Mouse (Mus musculus): ENCODE results near the gene Trabd2b.

Trabd2b gene

DNA sequence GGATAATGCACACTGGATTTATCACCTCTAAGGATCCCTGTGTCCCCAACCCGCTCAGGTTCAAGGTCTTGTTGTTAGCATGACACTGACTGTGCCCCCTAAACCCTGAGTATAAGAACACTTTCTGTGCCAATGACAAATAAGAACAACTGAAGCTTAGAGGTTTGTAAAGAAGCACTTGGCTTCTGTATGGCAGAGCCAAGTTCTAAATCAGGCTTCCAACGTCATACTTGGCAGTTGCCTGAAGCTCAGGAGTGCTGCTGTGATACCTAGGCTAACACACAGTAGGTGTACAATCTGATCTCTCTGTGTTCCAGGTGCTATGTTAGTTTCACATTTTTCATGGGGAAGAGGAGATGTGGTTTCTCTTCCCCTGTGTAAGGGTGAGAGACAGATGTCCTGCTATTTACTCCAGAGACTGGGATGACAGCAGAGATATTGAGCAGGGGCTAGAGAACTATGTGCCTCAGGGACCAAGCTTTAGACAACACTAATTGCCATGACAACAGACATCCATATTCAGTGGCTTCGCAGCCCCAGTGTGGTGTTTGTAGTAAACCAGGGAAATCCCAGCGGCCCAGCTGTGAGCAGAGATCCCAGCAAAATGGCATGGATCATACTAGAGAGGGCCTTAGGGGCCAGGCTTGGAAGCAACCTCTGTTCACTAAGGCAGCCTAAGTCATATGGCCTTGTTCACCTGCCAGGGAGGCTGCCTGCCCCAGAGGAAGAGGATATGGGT lies 89.3 kb downstream of the Trabd2b start:
- peak; percentile 63 for DNase-seq (ENCODE audit: low spot score)

DNA sequence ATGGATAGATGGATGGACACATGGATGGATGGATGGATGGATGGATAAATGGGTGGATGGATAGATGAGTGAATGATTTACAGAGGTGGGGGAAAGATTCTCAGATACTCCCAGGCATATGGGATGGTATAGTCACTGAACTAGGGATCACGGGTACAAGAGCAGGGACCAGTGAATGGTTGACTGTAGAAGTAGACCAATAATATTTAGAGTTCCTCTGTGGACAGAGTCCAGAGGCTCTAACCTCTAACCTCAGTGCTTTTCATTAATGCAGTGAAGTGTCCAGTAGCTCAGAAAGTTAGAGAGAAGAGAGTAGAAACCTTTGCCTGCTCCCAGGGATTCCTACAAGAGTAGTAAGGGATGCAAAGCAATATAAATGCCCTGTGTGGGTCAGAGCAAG lies 93.1 kb downstream of the Trabd2b start:
- no peak for DNase-seq (ENCODE audit: low spot score)

DNA sequence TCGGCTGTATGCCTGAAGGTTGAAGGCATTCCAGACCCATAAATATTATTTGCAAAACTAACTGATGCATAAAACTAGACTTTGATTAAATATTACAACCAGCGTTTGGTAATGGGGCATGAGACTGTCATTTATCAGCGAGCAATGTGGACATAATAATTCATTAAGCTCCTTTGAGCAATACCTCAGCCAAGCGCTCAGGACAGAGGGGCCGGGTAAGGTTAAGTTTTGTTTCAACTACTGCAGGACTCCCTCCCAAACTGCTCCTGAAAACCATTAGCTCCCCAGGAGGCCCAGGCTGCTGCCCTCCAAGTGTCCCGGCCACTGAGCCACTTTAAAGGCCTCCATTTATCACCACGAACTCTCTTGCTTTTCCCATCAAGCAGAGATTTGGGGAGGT lies 93.8 kb downstream of the Trabd2b start:
- no peak for DNase-seq (ENCODE audit: low spot score)

DNA sequence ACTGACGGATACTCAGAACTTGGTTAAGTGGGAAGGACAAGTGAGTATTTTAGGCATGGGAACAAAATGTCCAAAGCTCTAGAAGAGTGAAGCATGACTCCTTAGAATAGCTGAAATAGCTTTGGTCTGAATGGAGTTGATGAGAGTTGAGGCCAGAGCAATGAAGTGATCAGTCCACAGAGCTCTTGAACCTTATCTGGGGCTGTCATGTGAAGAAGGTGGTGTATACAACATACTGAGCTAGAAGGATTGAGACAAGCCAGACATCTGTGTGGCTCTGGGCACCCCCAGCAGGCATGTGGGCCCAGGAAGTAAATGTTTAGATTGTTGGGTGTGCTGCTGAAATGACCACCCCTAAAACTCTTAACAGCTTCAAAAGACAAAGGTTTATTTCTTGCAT lies 94.5 kb downstream of the Trabd2b start:
- no peak for DNase-seq (ENCODE audit: low spot score)

DNA sequence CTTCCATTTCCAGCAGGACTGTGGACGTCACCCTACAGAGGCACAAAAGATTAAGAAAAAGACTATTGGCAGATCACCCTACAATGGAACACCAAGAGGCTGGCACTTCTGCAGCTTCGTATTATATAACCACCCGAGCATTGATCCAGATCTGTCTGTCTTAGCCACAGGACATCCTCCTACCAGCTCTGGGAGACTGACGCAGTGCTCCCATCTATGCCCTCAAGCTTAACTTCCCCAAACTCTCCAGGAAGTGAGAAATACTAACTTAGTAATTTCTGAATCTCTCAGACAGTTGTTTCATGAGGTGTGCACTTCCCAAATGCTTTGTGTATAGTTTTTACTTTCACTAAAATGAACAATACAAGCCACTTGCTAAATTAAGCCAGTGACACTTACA lies 95.1 kb downstream of the Trabd2b start:
- DNase-seq (ENCODE audit: low spot score) = no peak

DNA sequence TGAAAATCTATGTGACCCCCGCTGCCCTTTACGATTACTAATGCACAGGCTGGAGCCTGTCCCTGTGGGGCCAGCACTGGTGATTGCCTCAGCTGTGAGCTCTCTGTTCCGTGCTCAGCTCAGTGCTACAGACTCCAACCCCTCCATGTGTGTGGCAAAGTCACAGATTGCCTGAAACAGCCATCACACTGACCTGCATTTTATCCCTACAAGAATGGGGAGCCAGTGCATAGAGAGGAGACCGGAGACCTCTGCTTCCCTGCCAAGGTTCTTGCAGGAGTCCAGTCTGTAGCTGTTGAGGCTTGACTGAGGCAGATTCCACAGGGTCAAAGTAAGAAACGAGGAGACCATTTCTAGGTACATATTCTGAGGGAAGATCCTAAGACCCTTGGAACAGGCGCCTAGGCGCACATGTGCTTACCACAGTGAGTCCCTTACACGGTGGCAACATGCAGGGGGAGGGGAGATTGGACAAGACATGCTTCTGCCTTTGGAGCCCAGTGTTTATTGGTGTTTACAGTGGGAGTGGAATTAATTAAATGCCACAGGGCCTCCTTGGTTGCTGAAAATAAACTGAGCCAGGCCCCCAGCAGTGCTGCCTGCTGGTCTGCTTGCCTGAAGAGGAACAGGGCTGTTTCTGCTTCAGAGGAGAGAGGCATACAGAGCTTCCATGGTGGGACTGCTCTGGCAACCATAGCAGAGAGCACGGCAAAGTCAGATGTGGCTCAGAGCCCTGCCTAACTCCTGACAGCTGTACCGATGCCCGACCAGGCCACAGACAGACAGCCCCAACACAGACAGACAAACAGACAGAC lies 97.9 kb downstream of the Trabd2b start:
- no peak for DNase-seq (ENCODE audit: low spot score)

DNA sequence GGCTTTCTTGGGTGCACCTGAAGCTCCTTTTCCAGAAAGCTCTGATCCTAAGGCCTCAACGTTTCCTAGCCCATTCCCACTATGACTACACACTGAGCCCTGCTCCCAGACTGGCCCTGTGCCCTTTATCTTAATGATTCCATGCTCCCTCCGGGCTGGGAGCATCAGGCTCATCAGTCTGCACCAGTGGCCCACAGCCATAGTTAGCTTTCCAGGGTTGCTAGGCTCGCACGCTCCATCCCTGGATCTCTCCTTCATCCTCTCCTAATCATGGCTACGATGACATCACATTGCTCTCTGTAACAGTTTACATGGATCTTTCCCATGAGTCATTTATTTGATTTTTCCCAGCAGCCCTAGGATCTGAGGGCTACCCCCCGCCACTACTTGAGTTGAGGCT lies 103.1 kb downstream of the Trabd2b start:
- DNase-seq (ENCODE audit: low spot score) = no peak

DNA sequence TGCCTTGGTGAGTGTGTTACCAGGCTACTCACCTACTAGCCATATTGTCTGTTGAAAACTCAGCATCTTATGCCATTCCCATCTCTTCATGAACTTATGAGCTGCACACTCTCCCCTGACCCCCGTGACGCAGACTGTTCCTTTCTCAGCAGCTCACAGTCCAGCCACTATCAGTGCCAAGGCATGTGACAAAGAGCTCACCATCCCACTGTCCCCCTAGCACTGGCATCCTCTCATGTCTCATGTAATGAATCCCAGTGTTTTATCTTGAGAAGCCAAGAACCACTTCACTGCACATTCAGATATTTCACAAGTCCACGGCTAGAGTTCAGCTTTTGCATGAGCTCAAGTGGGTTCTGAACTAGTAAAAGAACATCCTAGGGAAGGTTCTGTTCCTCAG lies 105.1 kb downstream of the Trabd2b start:
- no peak for DNase-seq (ENCODE audit: low spot score)

DNA sequence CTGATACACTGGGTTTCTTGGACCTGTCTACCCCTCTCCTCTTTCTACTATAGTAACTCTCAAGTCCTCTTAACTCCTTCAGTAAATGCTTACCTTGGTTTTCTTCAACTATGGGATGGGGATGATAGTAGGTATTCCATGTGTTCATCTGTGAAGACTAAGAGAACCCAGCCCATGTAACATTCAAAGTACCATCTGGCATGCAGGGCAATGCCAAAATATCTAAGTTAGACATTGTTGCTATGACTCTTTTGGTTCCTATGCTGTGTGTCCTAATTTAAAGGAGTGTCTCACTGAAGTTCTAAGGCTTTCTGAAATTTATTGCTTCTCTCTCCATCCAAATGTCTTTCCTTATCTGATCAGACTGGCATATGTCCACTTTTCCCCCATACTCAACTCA lies 106.6 kb downstream of the Trabd2b start:
- no peak for DNase-seq (ENCODE audit: low spot score)

DNA sequence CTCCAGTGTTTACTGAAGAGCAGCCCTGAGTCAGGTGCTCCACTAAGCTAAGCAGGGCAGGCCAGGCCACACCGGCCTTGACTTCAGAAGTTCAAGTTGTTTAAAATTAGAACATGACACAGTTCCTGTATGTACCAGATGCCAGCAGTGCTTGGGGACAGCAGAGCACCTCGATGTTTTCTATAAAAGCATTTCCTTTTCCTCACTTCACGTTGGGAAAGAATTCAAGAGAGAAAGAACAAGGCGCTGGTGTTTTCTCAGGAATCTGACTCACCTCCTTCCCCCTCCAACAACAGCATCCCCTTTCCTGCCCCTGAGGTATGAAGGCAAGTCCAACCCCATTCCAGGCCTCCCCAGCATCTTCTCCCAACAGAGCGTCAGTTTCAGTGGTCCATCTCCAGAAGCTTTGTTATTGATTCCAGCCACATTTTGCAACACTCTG lies 108.8 kb downstream of the Trabd2b start:
- DNase-seq (ENCODE audit: low spot score) = no peak

DNA sequence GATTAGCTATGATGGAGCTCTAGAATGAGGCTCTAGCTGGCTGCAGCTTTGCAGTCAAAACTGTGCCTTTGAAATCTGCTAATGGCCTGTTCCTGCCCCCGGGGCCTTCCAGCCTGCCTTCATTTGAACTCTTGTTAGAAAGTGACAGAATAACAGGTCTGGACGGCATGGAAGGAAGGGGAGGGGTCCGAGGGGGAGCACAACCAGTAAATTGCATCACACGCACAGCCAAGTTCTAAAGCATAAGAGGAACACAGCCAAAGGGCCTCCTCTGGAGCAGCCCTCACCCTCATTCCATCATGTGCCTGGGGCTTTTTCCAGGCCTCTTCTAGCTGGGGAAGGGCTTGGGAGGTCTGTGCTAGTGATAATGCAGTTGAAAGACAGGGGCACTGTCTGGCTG lies 110.1 kb downstream of the Trabd2b start:
- DNase-seq (ENCODE audit: low spot score) = no peak

DNA sequence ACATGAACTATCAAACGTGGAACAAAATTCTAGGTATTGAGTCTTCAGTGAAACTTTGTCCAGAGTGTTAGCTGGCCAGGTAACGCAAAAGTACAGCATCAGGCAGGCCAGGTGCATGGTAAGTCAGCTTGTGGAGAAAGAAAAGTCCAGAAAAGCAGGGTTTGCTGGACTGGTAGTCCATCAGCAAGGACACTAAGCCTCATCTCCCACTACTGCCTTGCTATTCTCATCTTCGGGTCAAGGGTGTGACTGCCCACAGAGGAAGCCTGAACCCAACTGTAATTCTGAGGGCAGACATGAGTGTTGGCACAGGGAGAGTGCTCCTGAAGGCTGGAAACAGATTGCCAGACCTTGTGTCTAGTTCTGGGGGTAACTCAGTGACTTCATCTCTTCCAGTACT lies 111.5 kb downstream of the Trabd2b start:
- no peak for DNase-seq (ENCODE audit: low spot score)

DNA sequence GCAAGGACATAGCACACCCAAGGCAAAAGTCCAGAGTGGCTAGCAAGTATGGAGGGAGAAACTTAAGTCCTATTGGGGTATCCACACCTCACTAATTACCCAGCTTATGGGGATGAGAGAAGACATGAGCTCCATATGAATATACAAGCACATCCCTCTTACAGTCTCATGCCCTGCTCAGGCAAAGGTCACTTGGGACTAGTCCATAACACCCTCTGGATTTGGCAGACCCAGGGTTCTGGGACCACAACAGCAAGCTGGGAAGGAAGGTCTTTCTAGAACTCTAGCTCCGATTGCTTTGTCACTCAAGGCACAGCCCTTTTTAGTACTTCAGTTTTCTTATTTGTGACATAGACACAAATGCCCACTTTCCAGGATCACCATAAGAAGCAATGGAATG lies 112.0 kb downstream of the Trabd2b start:
- DNase-seq (ENCODE audit: low spot score) = no peak

DNA sequence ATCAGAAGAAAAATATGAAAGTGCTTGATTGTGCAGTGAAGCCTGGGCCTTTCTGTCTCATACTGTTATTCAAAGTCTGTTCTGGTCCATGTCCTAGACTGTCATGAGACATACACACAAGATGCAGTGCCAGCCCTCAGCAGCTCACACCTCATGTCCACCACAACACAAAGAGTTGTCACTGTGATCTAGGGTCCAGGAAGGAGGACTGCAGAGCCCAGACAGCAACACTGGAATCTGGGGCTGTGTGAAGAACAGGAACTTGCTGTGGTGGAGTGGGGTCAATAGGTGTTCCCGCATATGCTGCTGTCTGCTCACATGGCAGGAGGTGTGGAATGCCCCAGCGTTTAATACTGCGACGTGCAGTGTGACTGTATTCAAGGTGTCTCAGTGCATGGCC lies 112.8 kb downstream of the Trabd2b start:
- no peak for DNase-seq (ENCODE audit: low spot score)

DNA sequence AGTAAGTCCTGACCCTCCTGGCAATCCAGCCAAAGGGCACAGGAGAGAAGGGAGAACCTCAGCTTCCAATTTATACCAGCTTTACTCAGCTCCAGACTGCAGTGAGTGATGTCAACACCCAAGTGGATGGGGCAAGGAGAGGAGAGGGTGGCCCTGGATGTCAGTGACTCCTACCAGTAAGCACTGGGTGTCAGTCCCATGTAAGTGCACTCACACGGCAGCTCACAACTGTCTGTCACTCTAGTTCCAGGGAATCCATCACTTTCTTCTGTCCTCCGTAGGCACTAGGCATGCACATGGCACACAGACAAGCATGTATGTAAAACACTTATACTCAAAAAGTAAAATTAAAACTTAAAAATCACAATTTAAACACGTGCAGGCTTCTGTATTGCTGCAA lies 113.4 kb downstream of the Trabd2b start:
- DNase-seq (ENCODE audit: low spot score) = no peak

DNA sequence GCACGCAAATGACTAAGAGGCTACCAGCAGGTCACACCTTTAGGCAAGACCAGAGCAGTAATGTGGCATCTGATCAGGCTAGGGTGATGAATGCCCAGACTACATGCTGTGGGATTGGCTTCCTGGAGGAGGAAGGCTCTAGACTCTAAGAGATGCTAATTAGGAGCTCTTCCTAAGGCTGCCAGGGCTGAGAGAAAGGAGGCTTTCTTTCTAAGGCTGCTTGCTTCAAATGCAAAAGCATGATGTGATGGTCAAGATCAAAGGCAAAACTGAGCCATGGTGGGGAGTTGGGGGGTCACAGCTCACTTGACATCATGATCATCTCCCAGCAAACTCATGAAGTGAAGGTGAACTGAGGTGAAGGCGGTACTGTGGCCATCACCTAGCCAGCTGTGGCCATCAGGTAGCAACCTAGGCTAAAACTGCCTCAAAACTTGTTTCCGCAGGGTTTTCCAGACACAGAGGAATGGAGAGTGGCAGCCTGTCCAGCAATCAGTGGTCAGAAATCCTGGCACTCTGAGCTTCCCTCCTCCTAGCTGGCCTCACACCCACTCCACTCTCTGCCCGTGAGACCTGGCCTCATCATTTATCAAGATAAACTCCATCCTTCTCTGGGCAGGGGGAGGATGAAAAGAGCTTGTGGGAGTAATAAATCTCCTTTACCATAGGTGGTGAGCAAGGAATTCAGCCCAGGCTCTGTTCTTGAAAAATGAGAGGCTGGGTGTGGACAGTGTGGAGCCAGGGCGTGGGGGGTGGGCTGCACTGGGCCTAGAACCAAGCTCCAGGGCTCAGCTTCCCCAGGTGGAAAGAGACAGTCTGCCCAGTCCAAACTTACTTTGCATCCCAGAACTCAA lies 117.0 kb downstream of the Trabd2b start:
- DNase-seq (ENCODE audit: low spot score) = peak; percentile 36

DNA sequence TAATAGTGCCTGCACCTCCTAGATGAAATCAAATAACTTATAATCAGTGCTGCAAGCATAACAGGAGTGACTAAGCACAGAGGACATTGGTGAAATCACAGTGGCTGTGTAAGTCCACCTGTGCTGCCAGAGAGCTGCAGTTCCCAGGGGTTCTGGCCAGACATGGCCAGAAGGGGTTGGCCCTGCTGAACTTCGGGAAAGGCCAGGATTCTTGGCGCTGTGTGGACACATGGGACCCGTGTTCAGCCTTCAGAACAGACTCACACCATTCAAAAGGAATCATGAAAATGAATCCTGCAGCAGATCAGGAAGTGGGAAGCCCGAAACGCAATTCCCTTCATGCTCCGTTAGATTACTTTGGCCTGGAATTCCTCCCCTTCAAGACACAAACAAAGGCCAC lies 125.1 kb downstream of the Trabd2b start:
- no peak for DNase-seq (ENCODE audit: low spot score)

DNA sequence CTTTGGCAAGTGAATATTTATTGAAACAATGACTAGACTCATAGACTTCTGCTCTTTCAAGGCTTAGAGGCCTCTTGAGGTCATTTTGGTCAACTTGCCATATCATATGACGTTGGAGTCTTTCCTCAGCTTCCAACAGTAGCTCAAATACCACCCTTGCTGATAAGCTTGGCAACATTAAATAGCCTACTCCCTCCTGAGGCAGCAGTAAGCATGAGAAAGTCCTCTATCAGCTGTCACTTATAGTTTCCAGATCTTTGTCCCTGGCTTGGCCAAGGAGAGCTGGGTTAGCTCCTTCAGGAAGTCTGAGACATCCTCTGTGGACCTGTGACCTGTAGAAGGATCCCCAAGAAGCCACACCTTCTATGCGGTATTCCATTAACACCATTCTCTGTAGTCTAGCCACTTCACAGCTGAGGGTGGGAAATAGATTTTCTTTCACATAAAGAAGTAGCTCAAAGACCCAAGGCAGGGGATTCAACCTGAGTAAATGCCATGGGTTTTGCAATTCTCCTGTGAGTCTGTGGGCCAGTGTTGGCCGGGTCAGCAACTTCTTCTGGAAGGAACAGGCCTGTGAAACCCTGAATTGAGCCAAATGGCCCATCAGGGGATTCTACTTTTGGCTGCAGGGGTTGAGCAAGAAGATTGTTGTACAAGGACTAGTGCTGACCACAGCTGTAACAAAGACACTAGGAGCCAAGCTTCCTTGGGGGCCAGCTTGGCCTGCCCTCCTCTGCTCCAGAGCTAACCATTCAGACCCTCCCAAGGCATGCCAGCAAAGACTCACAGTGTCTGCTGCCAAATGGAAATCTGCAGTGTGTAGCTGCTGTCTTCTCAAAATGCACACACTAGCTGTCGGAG lies 127.6 kb downstream of the Trabd2b start:
- no peak for DNase-seq (ENCODE audit: low spot score)

DNA sequence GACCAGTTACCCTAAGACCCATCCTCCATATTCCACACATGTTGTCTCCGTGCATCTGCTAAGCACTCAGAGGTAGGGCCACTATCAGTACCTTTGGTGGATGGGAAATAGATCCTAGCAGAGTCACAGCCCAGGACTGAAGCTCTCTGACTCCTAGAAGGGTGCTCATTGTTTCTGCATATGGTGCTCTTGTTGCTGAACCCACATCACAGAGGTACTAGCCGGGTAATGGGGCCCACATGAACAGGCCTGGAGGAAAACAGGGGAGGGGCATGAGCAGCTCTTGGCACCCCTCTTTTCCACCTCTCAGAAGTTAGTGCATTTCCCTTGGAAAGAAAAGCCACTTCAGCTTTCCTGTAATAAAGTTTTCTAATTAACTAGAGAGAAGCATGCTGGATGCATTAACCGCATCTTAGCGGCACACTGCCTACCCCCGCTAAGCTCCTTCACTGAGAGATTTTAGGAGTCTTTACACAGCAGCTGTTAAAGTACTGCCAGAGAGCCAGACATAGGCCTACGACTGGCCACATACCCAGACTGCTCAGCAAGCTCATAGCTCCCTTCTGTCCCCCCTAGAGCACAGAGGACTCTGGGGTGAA lies 131.0 kb downstream of the Trabd2b start:
- no peak for DNase-seq (ENCODE audit: low spot score)

DNA sequence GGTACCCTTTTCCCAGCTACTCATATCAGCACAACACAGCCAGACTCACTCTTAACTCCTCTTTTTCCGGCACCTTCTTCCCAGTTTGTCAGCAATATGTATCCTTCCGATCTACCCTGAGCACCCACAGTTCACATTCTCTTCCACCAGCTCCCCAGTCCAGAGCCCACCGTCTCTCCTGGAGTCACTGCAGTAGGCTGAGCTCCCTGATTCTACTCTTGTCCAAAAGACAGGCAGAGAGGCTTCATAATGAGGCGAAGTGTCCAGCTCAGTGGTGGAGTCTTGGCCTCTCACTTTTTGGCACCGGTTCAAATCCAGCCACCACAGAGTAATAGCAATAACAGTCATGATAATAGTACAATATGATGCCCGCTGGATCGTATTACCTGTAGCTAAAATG lies 133.5 kb downstream of the Trabd2b start:
- DNase-seq (ENCODE audit: low spot score) = no peak

DNA sequence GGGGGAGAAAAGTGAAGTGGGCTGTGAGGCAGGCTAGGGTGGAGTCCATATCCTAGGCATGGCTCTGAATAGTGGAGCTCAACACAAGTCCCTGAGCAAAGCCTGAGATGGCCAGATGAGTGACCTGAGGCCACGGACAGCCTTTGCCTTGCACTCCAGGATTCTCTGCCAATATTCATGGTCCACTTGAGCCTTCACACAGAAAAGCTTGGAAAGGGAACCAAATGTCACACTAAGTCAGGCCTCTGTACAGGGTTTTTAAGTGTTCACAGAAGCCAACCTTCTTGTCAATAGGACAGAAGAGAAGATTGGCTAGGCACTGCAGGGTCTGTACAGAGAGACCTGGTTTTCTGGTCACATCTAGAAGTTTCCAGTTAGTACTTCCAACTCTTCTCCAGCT lies 134.7 kb downstream of the Trabd2b start:
- DNase-seq (ENCODE audit: low spot score) = no peak
